Mouse (Mus musculus) olfactory bulb, adult 2 months (tissue): ENCODE measurements around the gene Crb2.

Source experiments
- CTCF ChIP-seq: fragments of 200-500 bp; IDR thresholded peaks from 2 replicates; pipeline ENCODE4 v1.5.1; 2012; ENCODE audit warnings: low read depth, mild to moderate bottlenecking, low read length, moderate library complexity; ENCODE audit not compliant: insufficient read depth
- POLR2A ChIP-seq: fragments of 200-500 bp; IDR thresholded peaks from 2 replicates; pipeline ENCODE4 v1.6.1; 2012; ENCODE audit warnings: mild to moderate bottlenecking, low read depth, low read length, moderate library complexity; ENCODE audit not compliant: insufficient read depth

DNA sequence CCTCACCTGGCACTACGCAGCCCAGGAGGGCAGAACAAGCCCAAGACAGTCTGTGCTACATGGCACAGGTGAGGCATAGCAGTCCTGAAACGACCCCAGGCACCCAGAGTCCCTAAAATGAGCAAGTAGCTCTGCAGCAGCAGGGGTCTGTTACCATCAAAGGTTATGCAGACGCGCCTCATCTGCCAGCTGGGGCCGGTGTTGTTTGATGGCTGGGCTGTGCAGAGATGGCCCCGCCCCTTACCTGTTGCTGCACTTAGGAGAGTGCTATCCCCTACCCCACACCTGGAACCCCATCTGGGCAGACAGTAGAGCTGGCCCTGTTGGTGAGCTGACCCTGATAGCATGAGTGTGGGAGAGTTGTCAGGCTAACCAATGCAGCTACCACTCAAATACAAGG lies 15.4 kb upstream of the Crb2 start:
- TF ChIP-seq CTCF (no peak), POLR2A (no peak)
